Mouse (Mus musculus) left cerebral cortex, adult 2 months (tissue): Measurements from ENCODE around the gene Lrrc10. TPM values are rescaled to one million over a fixed set of nuclear protein-coding genes. Genes with fewer than 3 reads are reported as not detected.

ENCODE experiments used
- DNase-seq, 2 experiments: peaks; one replicate each; pipeline ENCODE4 v3.0.0; 2021 to 2022; ENCODE audit warnings: low spot score in 2 of 2, mixed read lengths in 1 of 2; ENCODE audit errors: extremely low spot score in 1 of 2
- H3K27ac ChIP-seq: fragments of 200-600 bp; 2 replicates; pipeline ENCODE4 v1.8.1; 2022
- H3K4me3 ChIP-seq: fragments of 200-600 bp; 2 replicates; pipeline ENCODE4 v1.8.1; 2022
- CTCF ChIP-seq: fragments of 200-600 bp; IDR thresholded peaks from 2 replicates; pipeline ENCODE4 v1.8.1; 2022; ENCODE audit warnings: antibody characterized with exemption, mild to moderate bottlenecking, moderate library complexity
- intact Hi-C: fragments of 180-260 bp; cut with DNase I; formaldehyde crosslinking; loops from one replicate; pipeline ENCODE4 v1.15.1; 2025
- total RNA-seq, 2 experiments: library from RNA; stranded (reverse); gene quantifications; 2 replicates each; pipeline ENCODE4 v1.2.3; 2021

Gene Lrrc10
- total RNA-seq, 2 experiments from 2014 or later, result not detected

GRCm38 (mm10) chr10:117089628-117090027 lies 44.5 kb downstream of the Lrrc10 start:
- intact Hi-C loops, result no loop called here
- Histone ChIP-seq H3K27ac (no peak overlapping the region), H3K4me3 (no peak overlapping the region)
- no peak for DNase-seq
- no peak; the same call in 1 of the 2 replicates for TF ChIP-seq CTCF

- no peak for DNase-seq
- no peak for TF ChIP-seq CTCF
- Histone ChIP-seq H3K27ac (peak overlapping the region; percentile 5), H3K4me3 (no peak overlapping the region)
- intact Hi-C loops, result no loop called here
Observed at GRCm38 (mm10) chr10:117094504-117095329, 49.6 kb downstream of the Lrrc10 start.

GRCm38 (mm10) chr10:117096096-117096495 lies 51.0 kb downstream of the Lrrc10 start:
- no peak for DNase-seq
- H3K4me3 ChIP-seq, result no peak overlapping the region
- TF ChIP-seq CTCF, result no peak
- intact Hi-C loops, result no loop called here
- H3K27ac ChIP-seq, result no peak overlapping the region

Other genes with a start within 250 kb of the Lrrc10 start
- gene Myrfl, start 148.4 kb upstream of the Lrrc10 start, total RNA-seq, result under 1 TPM in 1 of 2 experiments, not detected in 1; 0.23 TPM
- 10 to 100 TPM; 42.6 to 47.3 TPM for gene Rab3ip, start 94.6 kb upstream of the Lrrc10 start, total RNA-seq
- not detected for gene Gm10271, start 72.7 kb upstream of the Lrrc10 start, total RNA-seq
- gene Best3, start 59.0 kb upstream of the Lrrc10 start, total RNA-seq, result under 1 TPM; 0.12 to 0.29 TPM
- gene Cct2, start 18.5 kb downstream of the Lrrc10 start, total RNA-seq, result 100 to 1,000 TPM; 146 to 157 TPM
- gene Frs2, start 103.2 kb downstream of the Lrrc10 start, total RNA-seq, result 10 to 100 TPM; 36.6 to 36.9 TPM
- gene Yeats4, start 179.2 kb downstream of the Lrrc10 start, total RNA-seq, result 10 to 100 TPM; 43.7 to 47.0 TPM
- not detected for gene 9530003J23Rik, start 193.4 kb downstream of the Lrrc10 start, total RNA-seq
- gene Lyz2, start 237.0 kb downstream of the Lrrc10 start, total RNA-seq, result 10 to 100 TPM; 11.1 to 14.4 TPM
- 1 to 10 TPM; 1.4 to 1.6 TPM for gene Lyz1, start 247.5 kb downstream of the Lrrc10 start, total RNA-seq